Mouse (Mus musculus): ENCODE data around the gene Trmt1l. TPM values are rescaled to one million over a fixed set of nuclear protein-coding genes. Genes with fewer than 3 reads are reported as not detected.

Trmt1l gene
- polyA plus RNA-seq, 1 experiment from 2014 or later = 15.2 TPM

GRCm38 (mm10) chr1:151482497-151482896, 54.2 kb downstream of the Trmt1l start:
- H3K9me3 ChIP-seq (ENCODE audit: control insufficient read depth, low read length) = no peaks in the 10 kb centered on the region
- no peak overlapping the region for H3K27ac ChIP-seq (replicated peaks)
- DNase-seq (ENCODE audit: low spot score) = no peak
- no peak for ATAC-seq (ENCODE audit: low FRiP score, low TSS enrichment)
- H3K4me3 ChIP-seq (ENCODE audit: low read depth, low read length) = no peak overlapping the region
- no peak overlapping the region for H3K9ac ChIP-seq (ENCODE audit: low read length)
- WGBS = 87% methylated on average over 1 of the region's 1 CpGs
- no peaks in the 10 kb centered on the region for H3K36me3 ChIP-seq (ENCODE audit: control insufficient read depth, insufficient read depth, low read length)
- TF ChIP-seq EP300 (optimal IDR thresholded peaks at IDR 0.05) (no peak), CTCF (IDR thresholded peaks at IDR 0.05; ENCODE audit: low read depth) (no peak)
- no peaks in the 10 kb centered on the region for H3K27me3 ChIP-seq (ENCODE audit: control insufficient read depth, insufficient read depth, low read length)
- no peak overlapping the region for H3K4me2 ChIP-seq (replicated peaks; ENCODE audit: low read depth)
- H3K4me1 ChIP-seq (replicated peaks; ENCODE audit: control insufficient read depth, insufficient read depth) = no peaks in the 10 kb centered on the region

GRCm38 (mm10) chr1:151483568-151483967, 55.2 kb downstream of the Trmt1l start:
- DNase-seq (ENCODE audit: low spot score) (no peak), ATAC-seq (ENCODE audit: low FRiP score, low TSS enrichment) (no peak)
- Histone ChIP-seq H3K27ac (replicated peaks) (no peak overlapping the region), H3K27me3 (ENCODE audit: control insufficient read depth, insufficient read depth, low read length) (no peaks in the 10 kb centered on the region), H3K4me3 (ENCODE audit: low read depth, low read length) (no peak overlapping the region), H3K4me2 (replicated peaks; ENCODE audit: low read depth) (no peak overlapping the region), H3K4me1 (replicated peaks; ENCODE audit: control insufficient read depth, insufficient read depth) (no peaks in the 10 kb centered on the region; the same call in 1 of the 2 replicates), H3K9ac (ENCODE audit: low read length) (no peak overlapping the region), H3K36me3 (ENCODE audit: control insufficient read depth, insufficient read depth, low read length) (no peaks in the 10 kb centered on the region), H3K9me3 (ENCODE audit: control insufficient read depth, low read length) (no peaks in the 10 kb centered on the region)
- WGBS = 57% methylated on average over 1 of the region's 1 CpGs
- TF ChIP-seq CTCF (IDR thresholded peaks at IDR 0.05; ENCODE audit: low read depth) (peak; percentile 66), EP300 (optimal IDR thresholded peaks at IDR 0.05) (no peak)

GRCm38 (mm10) chr1:151484754-151485153, 56.4 kb downstream of the Trmt1l start:
- Histone ChIP-seq H3K27me3 (ENCODE audit: control insufficient read depth, insufficient read depth, low read length) (no peaks in the 10 kb centered on the region), H3K27ac (replicated peaks) (no peak overlapping the region), H3K9ac (ENCODE audit: low read length) (no peak overlapping the region), H3K4me1 (replicated peaks; ENCODE audit: control insufficient read depth, insufficient read depth) (no peaks in the 10 kb centered on the region; the same call in 1 of the 2 replicates), H3K4me3 (ENCODE audit: low read depth, low read length) (no peak overlapping the region), H3K9me3 (ENCODE audit: control insufficient read depth, low read length) (no peaks in the 10 kb centered on the region), H3K36me3 (ENCODE audit: control insufficient read depth, insufficient read depth, low read length) (no peaks in the 10 kb centered on the region), H3K4me2 (replicated peaks; ENCODE audit: low read depth) (no peak overlapping the region)
- no peak for ATAC-seq (ENCODE audit: low FRiP score, low TSS enrichment)
- TF ChIP-seq CTCF (IDR thresholded peaks at IDR 0.05; ENCODE audit: low read depth) = no peak
- no peak for TF ChIP-seq EP300 (optimal IDR thresholded peaks at IDR 0.05)
- 90% methylated on average over 5 of the region's 5 CpGs for WGBS
- DNase-seq (ENCODE audit: low spot score) = no peak

- Histone ChIP-seq H3K27ac (replicated peaks) (no peak overlapping the region), H3K4me2 (replicated peaks; ENCODE audit: low read depth) (no peak overlapping the region), H3K4me1 (replicated peaks; ENCODE audit: control insufficient read depth, insufficient read depth) (no peaks in the 10 kb centered on the region; the same call in 1 of the 2 replicates), H3K9ac (ENCODE audit: low read length) (no peak overlapping the region), H3K4me3 (ENCODE audit: low read depth, low read length) (no peak overlapping the region), H3K27me3 (ENCODE audit: control insufficient read depth, insufficient read depth, low read length) (no peaks in the 10 kb centered on the region), H3K36me3 (ENCODE audit: control insufficient read depth, insufficient read depth, low read length) (no peaks in the 10 kb centered on the region), H3K9me3 (ENCODE audit: control insufficient read depth, low read length) (no peaks in the 10 kb centered on the region)
- ATAC-seq (ENCODE audit: low FRiP score, low TSS enrichment) = no peak
- WGBS = 68% methylated on average over 6 of the region's 6 CpGs
- TF ChIP-seq CTCF (IDR thresholded peaks at IDR 0.05; ENCODE audit: low read depth) (no peak), EP300 (optimal IDR thresholded peaks at IDR 0.05) (no peak)
- DNase-seq (ENCODE audit: low spot score) = no peak
Measured at GRCm38 (mm10) chr1:151489806-151490205, 61.5 kb downstream of the Trmt1l start.

- no peak for ATAC-seq (ENCODE audit: low FRiP score, low TSS enrichment)
- Histone ChIP-seq H3K27me3 (ENCODE audit: control insufficient read depth, insufficient read depth, low read length) (no peaks in the 10 kb centered on the region), H3K4me2 (replicated peaks; ENCODE audit: low read depth) (no peak overlapping the region), H3K27ac (replicated peaks) (no peak overlapping the region), H3K4me1 (replicated peaks; ENCODE audit: control insufficient read depth, insufficient read depth) (no peaks in the 10 kb centered on the region; the same call in 1 of the 2 replicates), H3K9ac (ENCODE audit: low read length) (no peak overlapping the region), H3K36me3 (ENCODE audit: control insufficient read depth, insufficient read depth, low read length) (no peaks in the 10 kb centered on the region), H3K9me3 (ENCODE audit: control insufficient read depth, low read length) (no peaks in the 10 kb centered on the region), H3K4me3 (ENCODE audit: low read depth, low read length) (no peak overlapping the region)
- TF ChIP-seq EP300 (optimal IDR thresholded peaks at IDR 0.05) = no peak
- TF ChIP-seq CTCF (IDR thresholded peaks at IDR 0.05; ENCODE audit: low read depth) = peak; percentile 69
- whole genome bisulfite sequencing = 29% methylated on average over 1 of the region's 1 CpGs
- DNase-seq (ENCODE audit: low spot score) = no peak
Measured at GRCm38 (mm10) chr1:151492419-151492818, 64.1 kb downstream of the Trmt1l start.

- TF ChIP-seq EP300 (optimal IDR thresholded peaks at IDR 0.05) (no peak), CTCF (IDR thresholded peaks at IDR 0.05; ENCODE audit: low read depth) (no peak)
- H3K9me3 ChIP-seq (ENCODE audit: control insufficient read depth, low read length) = no peaks in the 10 kb centered on the region
- no peak overlapping the region for H3K4me2 ChIP-seq (replicated peaks; ENCODE audit: low read depth)
- H3K4me3 ChIP-seq (ENCODE audit: low read depth, low read length) = no peak overlapping the region
- ATAC-seq (ENCODE audit: low FRiP score, low TSS enrichment) (no peak), DNase-seq (ENCODE audit: low spot score) (no peak)
- H3K27me3 ChIP-seq (ENCODE audit: control insufficient read depth, insufficient read depth, low read length) = no peaks in the 10 kb centered on the region
- H3K27ac ChIP-seq (replicated peaks) = no peak overlapping the region
- no peaks in the 10 kb centered on the region; the same call in 1 of the 2 replicates for H3K4me1 ChIP-seq (replicated peaks; ENCODE audit: control insufficient read depth, insufficient read depth)
- H3K36me3 ChIP-seq (ENCODE audit: control insufficient read depth, insufficient read depth, low read length) = no peaks in the 10 kb centered on the region
- no peak overlapping the region for H3K9ac ChIP-seq (ENCODE audit: low read length)
Measured at GRCm38 (mm10) chr1:151493826-151494225, 65.5 kb downstream of the Trmt1l start.

Data from stomach, postnatal 0 days (tissue).